Comparison of ENCODE assay signal across 8 mouse cellular contexts in the genomic region with DNA sequence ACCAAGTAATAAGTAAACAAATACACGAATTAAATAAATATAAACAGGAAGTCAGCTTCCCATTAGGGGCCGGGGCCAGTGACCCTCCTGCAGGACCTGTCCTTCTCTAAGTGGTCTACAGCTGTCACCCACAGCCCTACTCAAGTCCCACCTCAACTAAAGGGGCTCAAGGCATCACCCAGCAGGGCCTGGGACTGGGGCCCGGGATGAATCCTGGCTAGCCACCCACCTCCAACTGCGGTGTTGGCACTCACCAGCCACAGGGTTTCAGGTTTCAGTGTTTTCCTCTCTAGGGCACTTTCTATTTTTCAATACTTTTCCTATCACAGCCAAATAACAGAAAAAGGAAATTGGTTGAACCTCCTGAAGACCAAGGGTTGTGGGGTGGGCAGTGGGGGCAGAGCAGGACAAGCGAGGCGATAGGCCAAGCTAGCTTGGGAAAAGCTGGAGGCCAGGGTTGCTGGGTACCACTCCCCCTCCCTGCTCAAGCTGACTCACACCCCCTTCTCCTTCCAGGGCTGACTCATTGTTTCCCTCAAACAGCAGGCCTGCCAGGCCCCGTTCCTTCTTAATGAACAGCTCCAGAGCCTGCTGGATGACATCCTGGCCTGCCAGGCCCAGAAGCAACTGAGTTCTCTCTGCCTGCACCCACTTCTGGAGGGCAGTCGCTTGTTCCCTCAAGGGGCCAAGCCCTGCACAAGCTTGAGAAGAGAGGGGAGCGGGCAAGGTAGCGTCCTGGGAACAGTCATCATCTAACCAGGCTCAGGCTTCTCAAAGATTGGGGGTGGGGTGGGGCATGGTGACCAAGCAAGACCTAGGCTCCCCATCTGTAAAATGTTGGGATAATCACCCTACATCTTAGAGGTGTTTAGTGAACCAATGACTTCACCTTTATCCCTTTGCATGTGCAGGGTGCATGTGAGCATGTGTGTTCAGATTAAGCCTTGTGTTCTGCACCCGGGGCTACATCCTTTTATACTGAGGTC. TPM values are rescaled to one million over a fixed set of nuclear protein-coding genes. Genes with fewer than 3 reads are reported as not detected.
DNase-seq lines count a peak whose midpoint lies in the region; ATAC-seq and TF ChIP-seq lines count a peak whose summit lies in the region.

No protein-coding gene starts in this region.

- TF ChIP-seq CTCF in heart, postnatal 0 days (IDR thresholded peaks at IDR 0.05; ENCODE audit: low read depth) = no peak

- no peak overlapping the region for H3K4me3 ChIP-seq in forebrain, embryonic 15.5 days
- H3K4me3 ChIP-seq in heart, postnatal 0 days (ENCODE audit: low read depth, low read length) = no peak overlapping the region
- H3K4me3 ChIP-seq in myocyte = no peak overlapping the region

- peak; percentile 75 for ATAC-seq in forebrain, embryonic 15.5 days (replicated peaks)
- peak; percentile 78 for ATAC-seq in heart, postnatal 0 days (ENCODE audit: insufficient read depth, low read depth)

- H3K27me3 ChIP-seq in forebrain, embryonic 15.5 days = no peaks in the 10 kb centered on the region
- peaks cover 6% of the 10 kb centered on the region; the same call in 1 of the 2 replicates for H3K27me3 ChIP-seq in heart, postnatal 0 days (ENCODE audit: control insufficient read depth, insufficient read depth, low read length)
- H3K27me3 ChIP-seq in myocyte (ENCODE audit: control insufficient read depth, insufficient read depth, insufficient read length) = no peaks in the 10 kb centered on the region

- no peak for TF ChIP-seq EP300 in heart, postnatal 0 days (IDR thresholded peaks at IDR 0.05; ENCODE audit: low read depth)

- no peaks in the 10 kb centered on the region for H3K36me3 ChIP-seq in forebrain, embryonic 15.5 days
- H3K36me3 ChIP-seq in heart, postnatal 0 days (replicated peaks; ENCODE audit: control insufficient read depth, insufficient read depth, low read length) = no peaks in the 10 kb centered on the region
- no peaks in the 10 kb centered on the region for H3K36me3 ChIP-seq in myocyte (ENCODE audit: control insufficient read depth, insufficient read depth)

- H3K27ac ChIP-seq in forebrain, embryonic 15.5 days (replicated peaks) = peak overlapping the region; percentile 14
- peak overlapping the region; percentile 52 for H3K27ac ChIP-seq in heart, postnatal 0 days (ENCODE audit: low read depth)

- no peak overlapping the region for H3ac ChIP-seq in myocyte (ENCODE audit: control insufficient read depth, insufficient read length)

- peaks cover 11% of the 10 kb centered on the region for H3K4me1 ChIP-seq in forebrain, embryonic 15.5 days
- H3K4me1 ChIP-seq in heart, postnatal 0 days (ENCODE audit: control insufficient read depth, insufficient read depth) = peaks cover 30% of the 10 kb centered on the region

- no peak overlapping the region for H3K4me2 ChIP-seq in forebrain, embryonic 15.5 days (replicated peaks)
- H3K4me2 ChIP-seq in heart, postnatal 0 days (ENCODE audit: low read depth, low read length) = no peak overlapping the region
- peak overlapping the region; percentile 80 for H3K4me2 ChIP-seq in myocyte (ENCODE audit: low read depth)

- H3K9me3 ChIP-seq in forebrain, embryonic 15.5 days = no peaks in the 10 kb centered on the region
- no peaks in the 10 kb centered on the region for H3K9me3 ChIP-seq in heart, postnatal 0 days (replicated peaks; ENCODE audit: control insufficient read depth, low read length)

- 27% methylated on average over 11 of the region's 11 CpGs for WGBS in forebrain, embryonic 15.5 days
- WGBS in heart, postnatal 0 days = 37% methylated on average over 11 of the region's 11 CpGs

- no peak for TF ChIP-seq POLR2A in myocyte (IDR thresholded peaks at IDR 0.05; ENCODE audit: insufficient read length, low read depth)

- H3K79me2 ChIP-seq in myocyte (ENCODE audit: control insufficient read depth, insufficient read depth) = no peaks in the 10 kb centered on the region

- DNase-seq in NIH3T3 (ENCODE audit: low read depth) (peak; percentile 97), liver (peak; percentile 82)
- DNase-seq in cerebellum, adult 11 months = peak; percentile 56
- DNase-seq in heart, postnatal 0 days (ENCODE audit: low spot score) = peak; percentile 89
- DNase-seq in kidney, postnatal 10 days = peak; percentile 77
- peak; percentile 72 to 78 for DNase-seq in urinary bladder, postnatal 4 days (ENCODE audit: low spot score in 2 of 2)

- H3K9ac ChIP-seq in forebrain, embryonic 15.5 days (replicated peaks) = 0 out of 2 replicates have a peak overlapping the region, but pooled peaks have one; percentile 20
- 0 out of 2 replicates have a peak overlapping the region, but pooled peaks have one; percentile 15 for H3K9ac ChIP-seq in heart, postnatal 0 days (replicated peaks; ENCODE audit: low read depth, low read length)

TF ChIP-seq in myocyte, 11 proteins besides CTCF, POLR2A, EP300 and RAD21:
- TF ChIP-seq POLR2AphosphoS2 (IDR thresholded peaks at IDR 0.05; ENCODE audit: insufficient read length, low read depth) (no peak), TCF3 (IDR thresholded peaks at IDR 0.05; ENCODE audit: insufficient read length, low read depth) (no peak), SRF (IDR thresholded peaks at IDR 0.05; ENCODE audit: control insufficient read depth, insufficient read length, low read depth) (no peak), MYOG (IDR thresholded peaks at IDR 0.05; ENCODE audit: control insufficient read depth in 1 of 3, insufficient read depth in 1 of 3, insufficient read length in 2 of 3, low read depth in 2 of 3) (peak in 1 of 3 experiments; percentile 21), MYOD1 (IDR thresholded peaks at IDR 0.05; ENCODE audit: control insufficient read depth in 1 of 3, insufficient read length in 2 of 3, low read depth in 2 of 3) (peak in 1 of 3 experiments; percentile 24)
TF ChIP-seq in myocyte: peak in this region for 2.

RNA-seq across cellular contexts. Expression of a gene that starts 39.0 kb away (rescaled TPM):
- polyA plus RNA-seq in forebrain, embryonic 15.5 days (2015; fragmentation: Nextera tagmentation; extraction: Ambion mirVana) = 4.7 and 4.9 TPM in 2 replicates
- 14.0 and 15.0 TPM in 2 replicates for total RNA-seq in heart, postnatal 0 days (2014; rRNA removed; ENCODE audit: low replicate concordance)
- polyA plus RNA-seq in heart, postnatal 0 days (2015; fragmentation: Nextera tagmentation; extraction: Ambion mirVana) = 4.5 and 4.7 TPM in 2 replicates
- 45.9 TPM for polyA plus RNA-seq in myocyte (2012; fragmentation: generic; extraction: Trizol)
